14 mouse cellular contexts compared by ENCODE assay signal in genomic region chr5:124410808-124411207, GRCm38 (mm10). TPM values are rescaled to one million over a fixed set of nuclear protein-coding genes. Genes with fewer than 3 reads are reported as not detected.
DNase-seq lines count a peak whose midpoint lies in the region; ATAC-seq and TF ChIP-seq lines count a peak whose summit lies in the region.
"Had no signal": no experiment of that assay in that cellular context is flagged by ENCODE, and none has a peak within 500 bp of the region (broad histone marks: within the 10 kb centered on the region; RNA-seq: fewer than 3 reads in every experiment).

No protein-coding gene starts in this region.

- H3K4me2 ChIP-seq in liver, embryonic 14.5 days (ENCODE audit: low read depth): no peak overlapping the region
- H3K4me2 ChIP-seq in liver, embryonic 12.5 days: no peak overlapping the region
- H3K4me2 ChIP-seq: limb, embryonic 13.5 days had no signal

- 68% methylated on average over 3 of the region's 3 CpGs for WGBS in liver, embryonic 14.5 days (ENCODE audit: insufficient replicate concordance)
- WGBS in liver, embryonic 12.5 days (ENCODE audit: insufficient replicate concordance): 72% methylated on average over 3 of the region's 3 CpGs

- no peaks in the 10 kb centered on the region for H3K4me1 ChIP-seq in liver, embryonic 14.5 days (replicated peaks; ENCODE audit: control insufficient read depth in 2 of 2, insufficient read depth in 2 of 2, low read length in 1 of 2)
- peaks cover 11% of the 10 kb centered on the region; the same call in 1 of the 2 replicates for H3K4me1 ChIP-seq in liver, embryonic 12.5 days
- H3K4me1 ChIP-seq: limb, embryonic 13.5 days had no signal

- peaks cover 46% of the 10 kb centered on the region for H3K36me3 ChIP-seq in liver, embryonic 14.5 days (replicated peaks; ENCODE audit: control insufficient read depth, insufficient read depth, low read depth)
- H3K36me3 ChIP-seq in liver, embryonic 12.5 days: peaks cover 78% of the 10 kb centered on the region

- H3K27me3 ChIP-seq in liver, embryonic 14.5 days (ENCODE audit: control insufficient read depth, insufficient read depth, low read length): no peaks in the 10 kb centered on the region
- H3K27me3 ChIP-seq in liver, embryonic 12.5 days (replicated peaks): no peaks in the 10 kb centered on the region
- H3K27me3 ChIP-seq: limb, embryonic 13.5 days; megakaryocyte, embryonic 14.5 days had no signal

- no peaks in the 10 kb centered on the region for H3K9me3 ChIP-seq in liver, embryonic 14.5 days (ENCODE audit: control insufficient read depth, low read length)
- no peaks in the 10 kb centered on the region for H3K9me3 ChIP-seq in liver, embryonic 12.5 days (replicated peaks)
- H3K9me3 ChIP-seq: limb, embryonic 13.5 days; megakaryocyte, embryonic 14.5 days had no signal

- TF ChIP-seq EP300 in liver, embryonic 14.5 days (IDR thresholded peaks at IDR 0.05; ENCODE audit: low read depth): no peak

- no peak overlapping the region for H3K4me3 ChIP-seq in liver, embryonic 14.5 days (ENCODE audit: insufficient read depth in 1 of 2, low read depth in 2 of 2, low read length in 2 of 2)
- no peak overlapping the region for H3K4me3 ChIP-seq in liver, embryonic 12.5 days
- H3K4me3 ChIP-seq: erythroblast, embryonic 14.5 days; limb, embryonic 13.5 days; megakaryocyte, embryonic 14.5 days had no signal

- DNase-seq in adrenal gland, postnatal 36 days: peak; percentile 15 to 25
- no peak for DNase-seq in adrenal gland, adult 18-20 months (ENCODE audit: low spot score in 2 of 2)
- no peak for DNase-seq in liver, embryonic 14.5 days (ENCODE audit: low read depth in 3 of 3, low spot score in 3 of 3)
- peak; percentile 23 for DNase-seq in A20 (ENCODE audit: low read depth, low spot score)
- peak; percentile 60 for DNase-seq in ZHBTc4 (ENCODE audit: low read depth, low spot score)
- DNase-seq in ovary, postnatal 36 days (ENCODE audit: low spot score): no peak
- DNase-seq: heart, adult 18-20 months; right cerebral cortex, adult 18-20 months; thymus, adult 2 months had no signal

- H3K27ac ChIP-seq in liver, embryonic 14.5 days: no peak overlapping the region
- H3K27ac ChIP-seq in liver, embryonic 12.5 days: no peak overlapping the region
- H3K27ac ChIP-seq: limb, embryonic 13.5 days had no signal

- no peak for ATAC-seq in liver, embryonic 14.5 days (ENCODE audit: insufficient read depth)
- ATAC-seq in liver, embryonic 12.5 days: no peak
- no peak for ATAC-seq in activated CD4-positive, CD25-positive, alpha-beta regulatory T cell, adult 4 months

- no peak overlapping the region for H3K9ac ChIP-seq in liver, embryonic 14.5 days (replicated peaks)
- H3K9ac ChIP-seq in liver, embryonic 12.5 days: no peak overlapping the region
- H3K9ac ChIP-seq: limb, embryonic 13.5 days had no signal

- peak; percentile 48 for TF ChIP-seq CTCF in liver, embryonic 14.5 days (IDR thresholded peaks at IDR 0.05; ENCODE audit: low read depth)

RNA-seq across cellular contexts. Expression of gene Sbno1, which starts 15.0 kb away (rescaled TPM):
- 100 to 1,000 TPM in 1 of 2 experiments, 10 to 100 TPM in 1; 84.3 to 100 TPM for total RNA-seq in adrenal gland, postnatal 36 days (2021)
- 10 to 100 TPM; 93.2 to 93.4 TPM for total RNA-seq in adrenal gland, adult 18-20 months (2021)
- 9.0 and 12.6 TPM in 2 replicates for polyA plus RNA-seq in liver, embryonic 14.5 days (2012; rRNA removed)
- 34.2 and 35.1 TPM in 2 replicates for polyA plus RNA-seq in liver, embryonic 14.5 days (2014; fragmentation: Nextera tagmentation; extraction: Ambion mirVana)
- polyA plus RNA-seq in liver, embryonic 12.5 days (2016; fragmentation: Nextera tagmentation; extraction: Ambion mirVana): 60.1 and 65.7 TPM in 2 replicates
- polyA plus RNA-seq in activated CD4-positive, CD25-positive, alpha-beta regulatory T cell, adult 4 months (2017; shearing (Covaris generic)): 100 to 1,000 TPM; 135 to 152 TPM

RNA-seq across cellular contexts. Expression of gene Kmt5a, which starts 28.9 kb away (rescaled TPM):
- total RNA-seq in adrenal gland, postnatal 36 days (2021): 100 to 1,000 TPM; 172 to 188 TPM
- total RNA-seq in adrenal gland, adult 18-20 months (2021): 100 to 1,000 TPM; 141 to 218 TPM
- polyA plus RNA-seq in liver, embryonic 14.5 days (2012; rRNA removed): 47.6 and 58.6 TPM in 2 replicates
- 51.8 and 68.8 TPM in 2 replicates for polyA plus RNA-seq in liver, embryonic 14.5 days (2014; fragmentation: Nextera tagmentation; extraction: Ambion mirVana)
- polyA plus RNA-seq in liver, embryonic 12.5 days (2016; fragmentation: Nextera tagmentation; extraction: Ambion mirVana): 85.3 and 95.9 TPM in 2 replicates
- 10 to 100 TPM; 23.4 to 26.8 TPM for polyA plus RNA-seq in activated CD4-positive, CD25-positive, alpha-beta regulatory T cell, adult 4 months (2017; shearing (Covaris generic))

RNA-seq across cellular contexts. Expression of gene Cdk2ap1, which starts 47.9 kb away (rescaled TPM):
- 100 to 1,000 TPM; 155 to 187 TPM for total RNA-seq in adrenal gland, postnatal 36 days (2021)
- total RNA-seq in adrenal gland, adult 18-20 months (2021): 100 to 1,000 TPM; 153 to 174 TPM
- 68.4 and 86.5 TPM in 2 replicates for polyA plus RNA-seq in liver, embryonic 14.5 days (2012; rRNA removed)
- 16.3 and 27.0 TPM in 2 replicates for polyA plus RNA-seq in liver, embryonic 14.5 days (2014; fragmentation: Nextera tagmentation; extraction: Ambion mirVana)
- 91.0 and 104 TPM in 2 replicates for polyA plus RNA-seq in liver, embryonic 12.5 days (2016; fragmentation: Nextera tagmentation; extraction: Ambion mirVana)
- 10 to 100 TPM; 18.4 to 20.1 TPM for polyA plus RNA-seq in activated CD4-positive, CD25-positive, alpha-beta regulatory T cell, adult 4 months (2017; shearing (Covaris generic))

Comparison
In these comparisons a context has a peak if more than half of its experiments do, and no peak if none do; other contexts are left out.
1. DNase-seq: peak in adrenal gland, postnatal 36 days (2 of 2), A20 (single experiment) and ZHBTc4 (single experiment); none in adrenal gland, adult 18-20 months (0 of 2), liver, embryonic 14.5 days (0 of 3) and ovary, postnatal 36 days (single experiment).